Mouse (Mus musculus) bone marrow, adult 2 months (tissue): Measurements from ENCODE around the gene Eno3.

Experiments
- CTCF ChIP-seq: fragments of 200-500 bp; IDR thresholded peaks from 2 replicates; pipeline ENCODE4 v1.5.1; 2011; ENCODE audit warnings: low read length, control low read depth; ENCODE audit not compliant: control insufficient read depth, insufficient read depth
- POLR2A ChIP-seq: fragments of 200-500 bp; IDR thresholded peaks from 2 replicates; pipeline ENCODE4 v1.6.1; 2011; ENCODE audit warnings: low read depth, mild to moderate bottlenecking, control low read depth, low read length, borderline replicate concordance; ENCODE audit not compliant: control insufficient read depth

- TF ChIP-seq POLR2A (no peak), CTCF (no peak)
Observed at GRCm38 (mm10) chr11:70671333-70672047, 14.5 kb downstream of the Eno3 start.
